Mouse (Mus musculus): ENCODE results near the gene H2afv.

DNA sequence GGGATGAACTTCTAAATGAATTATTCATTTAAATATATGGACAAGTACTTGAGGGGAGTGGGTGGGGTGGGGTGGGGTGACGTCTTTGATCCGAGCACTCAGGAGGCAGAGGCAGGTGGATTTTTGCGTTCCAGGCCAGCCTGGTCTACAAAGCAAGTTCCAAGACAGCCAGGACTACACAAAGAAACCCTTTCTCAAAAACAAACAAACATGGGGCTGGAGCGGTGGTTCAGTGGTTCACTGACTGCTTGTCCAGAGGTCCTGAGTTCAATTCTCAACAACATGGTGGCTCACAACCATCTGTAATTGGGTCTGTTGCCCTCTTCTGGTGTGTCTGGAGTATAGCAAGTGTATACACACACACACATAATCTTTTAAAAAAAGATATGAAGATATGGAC, 1.2 kb upstream of the H2afv start:
- TF ChIP-seq CTCF (IDR thresholded peaks at IDR 0.05; ENCODE audit: low read depth, low read length) (no peak), POLR2A (IDR thresholded peaks at IDR 0.05; ENCODE audit: extremely low read depth, insufficient read depth, low read length) (no peak)

Measured in liver, adult 2 months (tissue).